Mouse (Mus musculus) bone marrow, adult 2 months (tissue): ENCODE results near the gene Lrrc28.

Experiments used
- CTCF ChIP-seq: fragments of 200-500 bp; IDR thresholded peaks from 2 replicates; pipeline ENCODE4 v1.5.1; 2011; ENCODE audit warnings: low read length, control low read depth; ENCODE audit not compliant: control insufficient read depth, insufficient read depth
- POLR2A ChIP-seq: fragments of 200-500 bp; IDR thresholded peaks from 2 replicates; pipeline ENCODE4 v1.6.1; 2011; ENCODE audit warnings: low read depth, mild to moderate bottlenecking, control low read depth, low read length, borderline replicate concordance; ENCODE audit not compliant: control insufficient read depth

DNA sequence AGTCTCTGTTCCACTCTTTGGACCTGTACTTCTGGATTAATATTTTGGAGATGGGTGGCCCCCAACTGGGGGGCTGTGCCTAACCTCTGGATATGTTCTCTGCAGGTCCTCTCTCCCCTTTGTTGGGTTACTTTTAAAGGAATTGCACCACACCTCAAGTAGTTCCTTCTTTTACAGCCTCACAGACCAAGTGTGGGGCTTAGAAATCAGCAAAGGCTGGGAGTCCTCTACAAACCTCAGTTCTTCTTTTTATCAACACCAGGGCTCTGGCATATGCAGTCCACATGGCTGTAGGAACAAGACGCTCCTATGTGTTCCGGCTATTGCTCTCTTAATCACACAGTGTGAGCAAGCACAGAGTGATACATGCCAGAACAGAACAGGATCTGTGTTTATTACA lies 93.8 kb downstream of the Lrrc28 start:
- TF ChIP-seq CTCF (no peak), POLR2A (no peak)
